Mouse (Mus musculus) hindbrain, embryonic 16.5 days (tissue): Measurements from ENCODE around the gene Runx2. TPM values are rescaled to one million over a fixed set of nuclear protein-coding genes. Genes with fewer than 3 reads are reported as not detected.

ENCODE experiments used
- ATAC-seq: fragments of 200-750 bp; cut with Nextera tagmentation; 2 replicates; pipeline ENCODE4 v1.8.0; 2017; ENCODE audit warnings: moderate TSS enrichment, moderate library complexity
- H3K27ac ChIP-seq: fragments of 300-500 bp; sonication (generic); 2 replicates; pipeline ENCODE4 v1.5.1; 2014; ENCODE audit warnings: low read depth, mild to moderate bottlenecking, control low read depth, low read length, moderate library complexity
- H3K27me3 ChIP-seq: fragments of 300-500 bp; sonication (generic); replicated peaks from 2 replicates; pipeline ENCODE4 v1.6.1; 2014; ENCODE audit warnings: low read length; ENCODE audit not compliant: control insufficient read depth, insufficient read depth
- H3K36me3 ChIP-seq: fragments of 300-500 bp; sonication (generic); 2 replicates; pipeline ENCODE4 v1.6.1; 2014; ENCODE audit warnings: mild to moderate bottlenecking, low read length, moderate library complexity, mixed read lengths; ENCODE audit not compliant: control insufficient read depth, insufficient read depth
- H3K4me1 ChIP-seq: fragments of 300-500 bp; sonication (generic); 2 replicates; pipeline ENCODE4 v1.6.1; 2014; ENCODE audit warnings: low read depth, low read length; ENCODE audit not compliant: control insufficient read depth, insufficient read depth
- H3K4me2 ChIP-seq: fragments of 300-500 bp; sonication (generic); 2 replicates; pipeline ENCODE4 v1.6.1; 2014; ENCODE audit warnings: mild to moderate bottlenecking, low read length, control low read depth, moderate library complexity
- H3K4me3 ChIP-seq: fragments of 300-500 bp; sonication (generic); 2 replicates; pipeline ENCODE4 v1.5.1; 2014; ENCODE audit warnings: mild to moderate bottlenecking, low read length, control low read depth, moderate library complexity
- H3K9ac ChIP-seq: fragments of 300-500 bp; sonication (generic); 2 replicates; pipeline ENCODE4 v1.6.1; 2014; ENCODE audit warnings: low read depth, mild to moderate bottlenecking, control low read depth, low read length, moderate library complexity
- H3K9me3 ChIP-seq: fragments of 300-500 bp; sonication (generic); 2 replicates; pipeline ENCODE4 v1.6.1; 2014; ENCODE audit warnings: mild to moderate bottlenecking, low read length, moderate library complexity; ENCODE audit not compliant: control insufficient read depth
- WGBS: fragments of 180-500 bp; shearing (Covaris S2); extraction: QIAGEN DNeasy Blood & Tissue Kit; methylation state at CpG from one replicate; pipeline ENCODE4 v1.1.7; 2014; 5-methylcytosine and 5-hydroxymethylcytosine counted together
- polyA plus RNA-seq: library from polyadenylated mRNA; unstranded; fragments of >200 nt; fragmentation: Nextera tagmentation; extraction: Ambion mirVana; gene quantifications from 2 replicates; pipeline ENCODE4 v1.2.1, GENCODE M21; 2015

Runx2 gene
- polyA plus RNA-seq = 0.31 and 0.55 TPM in 2 replicates

- Histone ChIP-seq H3K27me3 (no peaks in the 10 kb centered on the region), H3K4me1 (peaks cover 2% of the 10 kb centered on the region; the same call in 1 of the 2 replicates), H3K36me3 (no peaks in the 10 kb centered on the region), H3K4me3 (no peak within 1 kb of the TSS; the same call in 1 of the 2 replicates), H3K9ac (no peak within 1 kb of the TSS), H3K4me2 (peak within 1 kb of the TSS; percentile 25; the same call in 1 of the 2 replicates), H3K9me3 (no peaks in the 10 kb centered on the region), H3K27ac (no peak within 1 kb of the TSS)
- WGBS = 37% methylated on average over 3 of the region's 3 CpGs
- no peak for ATAC-seq
These were observed at the start of gene Runx2 for GRCm38 (mm10) chr17:44814508-44815175. Gene Runx2, minus strand, starts transcription at chr17:44814797.

DNA sequence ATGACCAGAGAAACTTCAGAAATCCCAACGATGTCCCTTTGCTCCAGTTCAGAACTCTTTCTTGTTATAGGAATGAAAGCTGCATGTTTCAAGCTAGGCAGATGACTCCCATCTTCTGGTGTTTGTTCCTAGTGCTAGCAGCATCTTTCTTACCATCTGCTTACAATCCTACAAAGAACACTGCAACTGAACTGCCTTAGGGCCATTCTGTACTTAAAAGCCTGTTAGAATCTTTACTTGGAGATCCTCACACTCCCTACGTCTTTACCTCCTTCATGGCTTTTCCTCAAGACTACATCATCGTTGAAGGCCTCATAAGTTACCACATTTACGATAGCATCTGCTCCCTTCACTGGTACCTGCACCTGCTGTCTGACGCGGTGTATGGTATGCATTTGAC, 48.6 kb upstream of the Runx2 start:
- no peak overlapping the region for H3K27ac ChIP-seq
- no peak for ATAC-seq
- H3K27me3 ChIP-seq = no peaks in the 10 kb centered on the region
- H3K9me3 ChIP-seq = no peaks in the 10 kb centered on the region
- no peaks in the 10 kb centered on the region for H3K4me1 ChIP-seq
- 93% methylated on average over 6 of the region's 6 CpGs for WGBS
- H3K4me2 ChIP-seq = no peak overlapping the region
- H3K9ac ChIP-seq = no peak overlapping the region
- no peaks in the 10 kb centered on the region for H3K36me3 ChIP-seq
- no peak overlapping the region for H3K4me3 ChIP-seq

DNA sequence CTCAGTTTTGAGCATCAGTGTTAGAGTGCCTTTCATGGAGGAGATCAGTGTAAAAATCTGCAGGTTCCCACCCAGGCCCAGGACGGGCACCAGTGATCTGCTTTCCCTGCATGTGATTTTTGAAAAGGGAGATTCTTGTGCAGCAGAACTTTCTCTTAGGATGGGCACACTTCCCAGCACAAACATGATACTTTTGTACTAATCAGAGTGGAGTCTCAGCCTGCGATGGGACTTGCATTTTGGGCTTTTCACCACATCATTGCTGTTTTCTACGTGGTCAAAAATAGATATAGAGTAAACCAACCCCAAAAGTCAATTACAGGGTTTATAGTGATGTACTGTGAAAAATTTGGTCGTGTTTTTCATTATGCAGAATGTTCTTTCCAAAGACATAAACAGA, 27.6 kb upstream of the Runx2 start:
- Histone ChIP-seq H3K4me2 (no peak overlapping the region), H3K9ac (no peak overlapping the region), H3K27ac (no peak overlapping the region), H3K36me3 (no peaks in the 10 kb centered on the region), H3K27me3 (no peaks in the 10 kb centered on the region), H3K9me3 (no peaks in the 10 kb centered on the region), H3K4me1 (no peaks in the 10 kb centered on the region), H3K4me3 (no peak overlapping the region)
- WGBS = 90% methylated on average over 4 of the region's 4 CpGs
- ATAC-seq = no peak

GRCm38 (mm10) chr17:44831201-44831600, 16.6 kb upstream of the Runx2 start:
- no peak overlapping the region for H3K27ac ChIP-seq
- no peak for ATAC-seq
- no peak overlapping the region for H3K9ac ChIP-seq
- H3K4me2 ChIP-seq = no peak overlapping the region
- H3K4me1 ChIP-seq = no peaks in the 10 kb centered on the region
- no peak overlapping the region for H3K4me3 ChIP-seq
- no peaks in the 10 kb centered on the region for H3K27me3 ChIP-seq
- WGBS = 77% methylated on average over 1 of the region's 1 CpGs
- H3K36me3 ChIP-seq = no peaks in the 10 kb centered on the region
- H3K9me3 ChIP-seq = no peaks in the 10 kb centered on the region

DNA sequence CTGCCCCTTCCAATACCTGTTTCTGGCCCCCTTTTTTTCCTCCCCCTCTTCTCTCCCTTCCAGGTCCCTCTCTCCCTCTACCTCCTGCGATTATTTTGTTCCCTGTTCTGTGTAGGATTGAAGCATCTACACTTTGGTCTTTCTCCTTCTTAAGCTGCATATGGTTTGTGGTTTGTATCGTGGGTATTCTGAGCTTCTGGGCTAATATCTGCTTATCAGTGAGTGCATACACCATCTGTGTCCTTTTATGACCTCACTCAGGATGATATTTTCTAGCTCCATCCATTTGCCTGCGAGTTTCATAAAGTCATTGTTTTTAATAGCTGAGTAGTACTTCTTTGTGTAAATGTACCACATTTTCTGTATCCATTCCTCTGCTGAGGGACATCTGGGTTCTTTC, 15.0 kb upstream of the Runx2 start:
- H3K4me1 ChIP-seq = no peaks in the 10 kb centered on the region
- H3K4me2 ChIP-seq = no peak overlapping the region
- WGBS = 96% methylated on average over 3 of the region's 3 CpGs
- no peak overlapping the region for H3K4me3 ChIP-seq
- no peak overlapping the region for H3K27ac ChIP-seq
- H3K9ac ChIP-seq = no peak overlapping the region
- H3K36me3 ChIP-seq = no peaks in the 10 kb centered on the region
- no peaks in the 10 kb centered on the region for H3K27me3 ChIP-seq
- H3K9me3 ChIP-seq = no peaks in the 10 kb centered on the region
- ATAC-seq = no peak

DNA sequence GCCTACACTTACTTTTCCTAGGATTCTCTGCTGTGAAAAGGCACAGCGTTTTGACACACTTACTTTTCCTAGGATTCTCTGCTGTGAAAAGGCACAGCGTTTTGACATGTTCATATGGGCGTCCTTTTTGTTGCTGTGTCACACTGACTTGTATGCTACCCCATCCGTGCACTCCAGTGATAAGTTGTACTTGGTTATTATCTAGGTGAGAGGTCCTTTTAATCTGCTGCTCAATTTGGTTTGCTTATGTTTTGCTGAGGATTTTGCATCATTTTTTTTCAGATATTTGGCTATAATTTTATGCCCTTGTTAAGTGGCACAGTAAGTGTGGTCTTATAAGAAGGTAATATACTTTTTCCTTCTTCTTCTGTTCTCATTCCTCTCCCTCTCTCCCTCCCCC, 13.4 kb upstream of the Runx2 start:
- no peak for ATAC-seq
- H3K4me3 ChIP-seq = no peak overlapping the region
- 81% methylated on average over 4 of the region's 4 CpGs for WGBS
- no peak overlapping the region for H3K9ac ChIP-seq
- no peak overlapping the region for H3K4me2 ChIP-seq
- no peaks in the 10 kb centered on the region for H3K36me3 ChIP-seq
- H3K27ac ChIP-seq = no peak overlapping the region
- no peaks in the 10 kb centered on the region for H3K4me1 ChIP-seq
- H3K9me3 ChIP-seq = no peaks in the 10 kb centered on the region
- no peaks in the 10 kb centered on the region for H3K27me3 ChIP-seq

DNA sequence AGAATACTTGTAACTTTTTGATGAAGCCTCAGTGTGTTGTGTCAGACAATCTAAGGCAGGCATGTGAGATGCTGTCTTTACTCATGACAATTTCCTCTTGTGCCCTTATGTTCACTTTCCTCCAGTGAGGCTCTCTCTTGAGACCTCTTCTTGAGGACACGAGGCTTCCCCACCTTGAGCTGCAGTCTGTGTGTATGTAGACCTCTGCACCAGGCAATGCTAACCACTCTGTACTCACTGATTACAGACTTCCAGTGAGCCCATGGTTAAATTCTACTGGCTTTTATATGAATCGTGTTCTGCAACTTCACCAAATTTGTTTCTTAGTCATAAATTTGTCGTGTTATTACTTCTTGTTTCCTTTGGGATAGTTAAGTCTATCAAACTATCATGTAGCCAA, 12.5 kb upstream of the Runx2 start:
- no peak overlapping the region for H3K27ac ChIP-seq
- no peaks in the 10 kb centered on the region for H3K9me3 ChIP-seq
- no peak overlapping the region for H3K4me3 ChIP-seq
- WGBS = 94% methylated on average over 3 of the region's 3 CpGs
- H3K4me2 ChIP-seq = no peak overlapping the region
- no peaks in the 10 kb centered on the region for H3K36me3 ChIP-seq
- no peak for ATAC-seq
- H3K4me1 ChIP-seq = no peaks in the 10 kb centered on the region
- H3K9ac ChIP-seq = no peak overlapping the region
- H3K27me3 ChIP-seq = no peaks in the 10 kb centered on the region

DNA sequence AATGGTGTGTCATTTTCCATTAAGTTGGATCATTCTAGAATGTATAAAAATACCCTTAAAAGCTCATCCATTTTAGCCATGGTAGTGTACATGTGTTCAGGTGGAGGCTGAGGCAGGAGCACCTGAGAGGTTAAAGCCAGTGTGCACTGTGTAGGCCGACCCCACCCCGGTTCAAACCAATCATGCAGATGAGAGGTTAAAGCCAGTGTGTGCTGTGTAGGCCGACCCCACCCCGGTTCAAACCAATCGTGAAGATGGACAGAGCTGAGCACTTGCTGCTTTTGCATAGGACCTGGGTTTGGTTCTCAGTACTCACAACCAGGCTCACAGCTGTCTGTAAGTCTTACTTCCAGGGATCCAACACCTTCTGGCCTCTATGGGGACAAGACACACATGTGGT, 7.3 kb upstream of the Runx2 start:
- no peak overlapping the region for H3K4me3 ChIP-seq
- H3K9me3 ChIP-seq = no peaks in the 10 kb centered on the region
- H3K36me3 ChIP-seq = no peaks in the 10 kb centered on the region
- H3K27me3 ChIP-seq = no peaks in the 10 kb centered on the region
- no peaks in the 10 kb centered on the region for H3K4me1 ChIP-seq
- no peak for ATAC-seq
- H3K27ac ChIP-seq = no peak overlapping the region
- 94% methylated on average over 5 of the region's 5 CpGs for WGBS
- no peak overlapping the region for H3K4me2 ChIP-seq
- no peak overlapping the region for H3K9ac ChIP-seq

GRCm38 (mm10) chr17:44819816-44820215, 5.2 kb upstream of the Runx2 start:
- Histone ChIP-seq H3K27ac (no peak overlapping the region), H3K4me1 (peaks cover 1% of the 10 kb centered on the region; the same call in 1 of the 2 replicates), H3K9ac (no peak overlapping the region), H3K4me3 (no peak overlapping the region), H3K9me3 (no peaks in the 10 kb centered on the region), H3K36me3 (no peaks in the 10 kb centered on the region), H3K4me2 (no peak overlapping the region), H3K27me3 (no peaks in the 10 kb centered on the region)
- ATAC-seq = no peak
- 62% methylated on average over 4 of the region's 4 CpGs for WGBS
